Mouse (Mus musculus): Measurements from ENCODE around the gene Camta1. TPM values are rescaled to one million over a fixed set of nuclear protein-coding genes. Genes with fewer than 3 reads are reported as not detected.

Gene Camta1
- polyA plus RNA-seq, 1 experiment from 2014 or later, result 171 TPM

DNA sequence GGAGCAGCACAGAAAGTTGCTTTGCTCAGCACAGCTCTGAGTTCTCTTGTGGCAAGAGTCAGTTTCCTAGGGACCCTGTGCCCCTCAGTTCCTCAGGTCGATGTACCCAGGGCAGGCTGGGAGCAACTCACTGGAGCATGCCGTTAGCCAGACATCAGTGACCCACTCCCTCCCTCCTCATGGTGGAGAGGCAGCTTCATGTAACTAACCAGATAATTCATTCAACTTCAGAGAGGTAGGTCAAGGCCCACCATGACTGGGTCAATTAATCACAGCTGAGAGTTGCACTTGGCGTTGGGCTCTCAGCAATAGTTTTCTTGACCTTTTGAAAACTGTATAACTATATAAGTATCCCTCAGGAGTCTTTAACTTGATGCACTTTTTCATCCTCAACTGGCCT, 624.2 kb downstream of the Camta1 start:
- Histone ChIP-seq H3K27me3 (ENCODE audit: control insufficient read depth, insufficient read depth, low read length) (no peaks in the 10 kb centered on the region), H3K27ac (no peak overlapping the region), H3K9ac (no peak overlapping the region), H3K4me3 (replicated peaks; ENCODE audit: low read length) (no peak overlapping the region), H3K4me1 (replicated peaks; ENCODE audit: control insufficient read depth, insufficient read depth, low read length) (0 out of 2 replicates have a peak, but pooled peaks cover 1% of the 10 kb centered on the region), H3K36me3 (replicated peaks; ENCODE audit: control insufficient read depth, insufficient read depth) (no peaks in the 10 kb centered on the region), H3K9me3 (ENCODE audit: control insufficient read depth, low read length) (no peaks in the 10 kb centered on the region), H3K4me2 (replicated peaks) (no peak overlapping the region)
- no peak for ATAC-seq (ENCODE audit: low FRiP score)
- 64% methylated on average over 3 of the region's 3 CpGs for WGBS
- DNase-seq (ENCODE audit: low spot score), result no peak

DNA sequence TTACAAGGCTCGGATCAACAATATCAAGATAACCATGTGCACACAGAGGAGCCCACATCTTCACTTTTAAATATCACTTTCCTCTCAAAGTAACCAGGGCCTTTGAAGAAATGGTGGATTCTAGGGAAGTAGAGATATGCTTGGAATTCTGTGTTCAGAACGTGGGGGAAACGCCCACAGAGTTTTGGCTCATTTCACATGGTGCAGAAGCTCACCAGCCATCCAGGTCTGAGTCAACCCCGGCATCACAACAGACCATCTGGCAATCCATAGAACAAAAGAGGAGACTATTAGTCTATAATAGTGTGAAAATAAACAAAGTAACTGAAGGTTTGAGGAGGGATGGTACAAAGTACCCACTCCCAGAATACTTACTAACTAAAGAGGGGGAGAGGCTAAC, 626.7 kb downstream of the Camta1 start:
- Histone ChIP-seq H3K9ac (no peak overlapping the region), H3K27ac (no peak overlapping the region), H3K9me3 (ENCODE audit: control insufficient read depth, low read length) (no peaks in the 10 kb centered on the region), H3K27me3 (ENCODE audit: control insufficient read depth, insufficient read depth, low read length) (no peaks in the 10 kb centered on the region), H3K36me3 (replicated peaks; ENCODE audit: control insufficient read depth, insufficient read depth) (no peaks in the 10 kb centered on the region), H3K4me1 (replicated peaks; ENCODE audit: control insufficient read depth, insufficient read depth, low read length) (no peaks in the 10 kb centered on the region), H3K4me2 (replicated peaks) (no peak overlapping the region), H3K4me3 (replicated peaks; ENCODE audit: low read length) (no peak overlapping the region)
- ATAC-seq (ENCODE audit: low FRiP score) (no peak), DNase-seq (ENCODE audit: low spot score) (no peak)
- WGBS, result 88% methylated on average over 4 of the region's 4 CpGs

DNA sequence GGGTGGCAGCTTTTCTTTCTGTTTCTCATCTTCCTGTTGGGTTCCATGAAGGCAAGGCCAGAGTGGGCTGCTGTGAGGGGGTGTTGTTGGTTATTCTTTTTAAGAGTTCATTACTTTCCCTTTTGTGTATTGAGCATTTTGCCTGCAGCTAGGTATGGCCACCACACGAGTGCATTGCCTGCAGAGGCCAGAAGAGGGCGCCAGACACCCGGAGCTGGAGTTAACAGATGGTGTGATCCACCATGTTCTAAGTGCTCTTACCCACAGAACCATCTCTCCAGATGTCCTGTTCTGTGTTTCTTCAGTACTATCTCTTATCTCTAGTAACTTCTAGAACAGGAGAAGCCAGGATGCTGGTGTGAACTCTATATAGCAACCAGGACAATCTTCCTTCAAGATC, 629.6 kb downstream of the Camta1 start:
- H3K4me2 ChIP-seq (replicated peaks), result no peak overlapping the region
- no peak overlapping the region for H3K4me3 ChIP-seq (replicated peaks; ENCODE audit: low read length)
- 0 out of 2 replicates have a peak, but pooled peaks cover 3% of the 10 kb centered on the region for H3K4me1 ChIP-seq (replicated peaks; ENCODE audit: control insufficient read depth, insufficient read depth, low read length)
- no peaks in the 10 kb centered on the region for H3K36me3 ChIP-seq (replicated peaks; ENCODE audit: control insufficient read depth, insufficient read depth)
- H3K27me3 ChIP-seq (ENCODE audit: control insufficient read depth, insufficient read depth, low read length), result no peaks in the 10 kb centered on the region
- no peak overlapping the region for H3K9ac ChIP-seq
- no peak overlapping the region for H3K27ac ChIP-seq
- 80% methylated on average over 3 of the region's 3 CpGs for WGBS
- no peak for DNase-seq (ENCODE audit: low spot score)
- ATAC-seq (ENCODE audit: low FRiP score), result no peak
- no peaks in the 10 kb centered on the region for H3K9me3 ChIP-seq (ENCODE audit: control insufficient read depth, low read length)

DNA sequence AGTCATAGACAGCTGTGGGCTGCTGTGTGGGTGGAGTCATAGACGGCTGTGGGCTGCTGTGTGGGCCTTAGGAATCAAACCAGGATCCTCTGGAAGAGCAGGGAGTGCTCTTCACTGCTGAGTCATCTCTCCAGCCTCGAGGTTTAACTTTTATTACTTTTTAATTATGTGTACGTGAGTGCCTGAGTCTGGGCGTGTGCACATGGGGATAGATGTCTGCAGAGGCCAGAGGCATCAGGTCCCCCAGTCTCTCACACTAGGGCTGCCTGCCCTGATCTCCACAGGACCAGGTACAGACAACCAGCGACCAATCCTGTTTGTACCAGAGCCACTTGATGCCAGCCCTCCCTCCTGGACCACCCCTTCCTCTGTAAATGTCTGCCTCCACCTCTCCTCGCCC, 632.6 kb downstream of the Camta1 start:
- Histone ChIP-seq H3K27me3 (ENCODE audit: control insufficient read depth, insufficient read depth, low read length) (no peaks in the 10 kb centered on the region), H3K27ac (no peak overlapping the region), H3K4me2 (replicated peaks) (no peak overlapping the region), H3K9me3 (ENCODE audit: control insufficient read depth, low read length) (no peaks in the 10 kb centered on the region), H3K9ac (no peak overlapping the region), H3K4me1 (replicated peaks; ENCODE audit: control insufficient read depth, insufficient read depth, low read length) (peaks cover 12% of the 10 kb centered on the region), H3K4me3 (replicated peaks; ENCODE audit: low read length) (no peak overlapping the region), H3K36me3 (replicated peaks; ENCODE audit: control insufficient read depth, insufficient read depth) (no peaks in the 10 kb centered on the region)
- no peak for DNase-seq (ENCODE audit: low spot score)
- 64% methylated on average over 6 of the region's 6 CpGs for WGBS
- no peak for ATAC-seq (ENCODE audit: low FRiP score)

- no peaks in the 10 kb centered on the region for H3K9me3 ChIP-seq (ENCODE audit: control insufficient read depth, low read length)
- DNase-seq (ENCODE audit: low spot score), result no peak
- H3K36me3 ChIP-seq (replicated peaks; ENCODE audit: control insufficient read depth, insufficient read depth), result no peaks in the 10 kb centered on the region
- no peak overlapping the region for H3K4me3 ChIP-seq (replicated peaks; ENCODE audit: low read length)
- H3K4me2 ChIP-seq (replicated peaks), result no peak overlapping the region
- H3K27ac ChIP-seq, result no peak overlapping the region
- no peak overlapping the region for H3K9ac ChIP-seq
- no peaks in the 10 kb centered on the region for H3K27me3 ChIP-seq (ENCODE audit: control insufficient read depth, insufficient read depth, low read length)
- WGBS, result 12% methylated on average over 9 of the region's 9 CpGs
- no peak for ATAC-seq (ENCODE audit: low FRiP score)
- peaks cover 25% of the 10 kb centered on the region for H3K4me1 ChIP-seq (replicated peaks; ENCODE audit: control insufficient read depth, insufficient read depth, low read length)
Observed at GRCm38 (mm10) chr4:151226496-151226895, 635.2 kb downstream of the Camta1 start.

DNA sequence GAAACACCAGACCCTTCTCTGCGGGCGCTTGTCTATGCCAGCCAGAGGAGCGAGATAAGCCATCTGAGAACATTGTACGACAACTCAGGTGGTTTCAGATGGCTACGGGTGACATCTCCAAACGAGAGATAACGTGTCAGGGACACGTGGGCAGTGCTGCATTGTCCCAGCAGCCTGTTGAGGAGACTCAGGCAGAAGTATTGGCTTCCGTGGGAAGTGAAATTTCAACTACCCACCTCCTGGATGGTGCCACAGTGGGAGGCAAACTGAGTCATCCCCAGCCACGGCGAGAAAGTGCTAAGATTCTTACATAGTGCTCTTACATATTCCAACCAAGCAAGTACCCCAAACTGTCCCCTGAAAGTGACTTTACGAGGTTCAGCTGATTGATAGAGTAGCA, 637.7 kb downstream of the Camta1 start:
- H3K9ac ChIP-seq, result no peak overlapping the region
- 81% methylated on average over 12 of the region's 12 CpGs for WGBS
- no peak for DNase-seq (ENCODE audit: low spot score)

GRCm38 (mm10) chr4:151223263-151223996, 638.2 kb downstream of the Camta1 start:
- H3K4me2 ChIP-seq (replicated peaks), result no peak overlapping the region
- H3K4me3 ChIP-seq (replicated peaks; ENCODE audit: low read length), result no peak overlapping the region
- no peak for DNase-seq (ENCODE audit: low spot score)
- H3K9me3 ChIP-seq (ENCODE audit: control insufficient read depth, low read length), result no peaks in the 10 kb centered on the region
- no peak overlapping the region for H3K9ac ChIP-seq
- WGBS, result 77% methylated on average over 13 of the region's 13 CpGs
- ATAC-seq (ENCODE audit: low FRiP score), result no peak
- no peaks in the 10 kb centered on the region for H3K27me3 ChIP-seq (ENCODE audit: control insufficient read depth, insufficient read depth, low read length)
- peaks cover 25% of the 10 kb centered on the region for H3K4me1 ChIP-seq (replicated peaks; ENCODE audit: control insufficient read depth, insufficient read depth, low read length)
- H3K36me3 ChIP-seq (replicated peaks; ENCODE audit: control insufficient read depth, insufficient read depth), result no peaks in the 10 kb centered on the region
- peak overlapping the region; percentile 20; the same call in 1 of the 2 replicates for H3K27ac ChIP-seq

More for the DNA sequence above, 637.7 kb downstream of the Camta1 start:
- Histone ChIP-seq H3K4me1 (replicated peaks; ENCODE audit: control insufficient read depth, insufficient read depth, low read length) (peaks cover 25% of the 10 kb centered on the region), H3K9me3 (ENCODE audit: control insufficient read depth, low read length) (no peaks in the 10 kb centered on the region), H3K36me3 (replicated peaks; ENCODE audit: control insufficient read depth, insufficient read depth) (no peaks in the 10 kb centered on the region), H3K4me3 (replicated peaks; ENCODE audit: low read length) (no peak overlapping the region), H3K27me3 (ENCODE audit: control insufficient read depth, insufficient read depth, low read length) (no peaks in the 10 kb centered on the region), H3K27ac (no peak overlapping the region), H3K4me2 (replicated peaks) (no peak overlapping the region)
- ATAC-seq (ENCODE audit: low FRiP score), result no peak

DNA sequence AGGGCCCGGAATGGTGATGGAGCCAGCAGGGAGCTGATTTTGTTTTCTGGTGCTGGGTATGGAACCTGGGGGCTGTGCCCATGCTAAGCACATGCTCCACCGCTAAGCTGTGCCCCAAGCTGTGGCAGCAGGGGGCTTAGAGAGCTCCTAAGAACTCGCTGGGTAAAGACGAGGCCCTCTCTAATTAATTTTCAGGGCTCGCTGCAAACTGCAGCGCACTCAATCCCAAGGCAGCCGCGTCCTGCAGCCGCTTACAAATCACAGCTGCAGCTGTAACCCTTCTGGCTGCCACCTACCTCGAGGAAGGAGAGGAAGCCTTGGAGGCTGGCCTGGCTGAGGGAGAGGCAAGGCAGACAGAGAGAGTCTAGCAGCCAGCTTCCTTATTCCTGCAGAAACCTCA, 639.0 kb downstream of the Camta1 start:
- peak overlapping the region; percentile 32 for H3K9ac ChIP-seq
- WGBS, result 11% methylated on average over 10 of the region's 10 CpGs

GRCm38 (mm10) chr4:151216553-151217292, 645.0 kb downstream of the Camta1 start:
- H3K9me3 ChIP-seq (ENCODE audit: control insufficient read depth, low read length), result no peaks in the 10 kb centered on the region
- no peak overlapping the region for H3K9ac ChIP-seq
- H3K4me1 ChIP-seq (replicated peaks; ENCODE audit: control insufficient read depth, insufficient read depth, low read length), result peaks cover 32% of the 10 kb centered on the region
- DNase-seq (ENCODE audit: low spot score), result peak; percentile 73
- 51% methylated on average over 15 of the region's 15 CpGs for WGBS
- H3K4me2 ChIP-seq (replicated peaks), result no peak overlapping the region
- H3K4me3 ChIP-seq (replicated peaks; ENCODE audit: low read length), result no peak overlapping the region
- no peaks in the 10 kb centered on the region for H3K36me3 ChIP-seq (replicated peaks; ENCODE audit: control insufficient read depth, insufficient read depth)
- no peak for ATAC-seq (ENCODE audit: low FRiP score)
- H3K27me3 ChIP-seq (ENCODE audit: control insufficient read depth, insufficient read depth, low read length), result no peaks in the 10 kb centered on the region
- H3K27ac ChIP-seq, result peak overlapping the region; percentile 51; the same call in 1 of the 2 replicates

More for the DNA sequence above, 639.0 kb downstream of the Camta1 start:
- Histone ChIP-seq H3K9me3 (ENCODE audit: control insufficient read depth, low read length) (no peaks in the 10 kb centered on the region), H3K27me3 (ENCODE audit: control insufficient read depth, insufficient read depth, low read length) (no peaks in the 10 kb centered on the region), H3K4me1 (replicated peaks; ENCODE audit: control insufficient read depth, insufficient read depth, low read length) (peaks cover 25% of the 10 kb centered on the region), H3K27ac (peak overlapping the region; percentile 68), H3K36me3 (replicated peaks; ENCODE audit: control insufficient read depth, insufficient read depth) (no peaks in the 10 kb centered on the region), H3K4me3 (replicated peaks; ENCODE audit: low read length) (no peak overlapping the region), H3K4me2 (replicated peaks) (no peak overlapping the region)
- ATAC-seq (ENCODE audit: low FRiP score) (peak; percentile 54; the same call in 1 of the 2 replicates), DNase-seq (ENCODE audit: low spot score) (no peak)
